Mouse (Mus musculus) kidney, postnatal 14 days (tissue): ENCODE measurements around the gene Mbd6.
"Not testable (repeated sequence)": the region's sequence is repeated elsewhere in the genome, so short reads cannot be mapped to it uniquely, and the experiment has no call there.

Source experiments
- DNase-seq: peaks from one replicate; pipeline ENCODE4 v3.0.0; 2022; ENCODE audit warnings: mixed read lengths

The Mbd6 gene

DNA sequence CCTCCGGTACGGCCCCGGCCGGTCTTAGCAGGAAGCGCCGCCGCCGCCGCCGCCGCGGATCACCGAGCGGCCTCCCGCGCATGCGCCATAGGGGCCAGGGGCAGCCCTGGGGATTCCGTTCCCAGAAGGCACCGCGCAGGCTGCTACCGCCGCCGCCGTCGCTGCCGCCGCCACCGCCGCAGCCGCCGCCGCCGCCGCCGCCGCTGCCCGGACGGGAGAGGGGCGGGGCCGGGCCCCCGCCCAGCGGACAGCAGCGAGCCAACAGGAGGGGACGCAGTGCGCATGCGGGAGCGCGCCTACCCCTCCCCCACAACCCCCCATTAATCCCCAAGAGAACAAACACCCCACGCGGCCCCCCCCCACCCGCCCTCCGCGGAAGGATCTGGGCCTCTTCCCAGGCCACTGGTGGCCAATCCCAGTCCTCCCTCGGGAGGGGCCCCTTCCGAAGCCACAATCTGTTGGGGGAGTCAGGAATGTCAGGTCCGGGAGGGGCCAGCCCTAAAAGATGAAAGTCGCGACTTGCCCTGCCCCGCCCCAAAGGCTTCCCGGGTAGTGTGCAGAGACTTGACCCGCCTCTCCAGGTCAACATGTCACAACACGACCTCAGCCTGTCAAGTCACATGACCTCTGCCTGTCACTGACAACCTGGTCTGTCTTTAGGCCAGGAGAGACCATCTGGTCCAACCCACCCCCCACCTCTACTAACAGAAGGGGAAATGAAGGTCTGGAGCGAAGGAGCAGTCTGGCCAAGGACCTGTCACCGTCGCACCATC, at the start of gene Mbd6:
Gene Mbd6, minus strand, starts transcription at position 219 of the 773 bp plus-strand sequence.
- DNase-seq: peak; percentile 94

DNA sequence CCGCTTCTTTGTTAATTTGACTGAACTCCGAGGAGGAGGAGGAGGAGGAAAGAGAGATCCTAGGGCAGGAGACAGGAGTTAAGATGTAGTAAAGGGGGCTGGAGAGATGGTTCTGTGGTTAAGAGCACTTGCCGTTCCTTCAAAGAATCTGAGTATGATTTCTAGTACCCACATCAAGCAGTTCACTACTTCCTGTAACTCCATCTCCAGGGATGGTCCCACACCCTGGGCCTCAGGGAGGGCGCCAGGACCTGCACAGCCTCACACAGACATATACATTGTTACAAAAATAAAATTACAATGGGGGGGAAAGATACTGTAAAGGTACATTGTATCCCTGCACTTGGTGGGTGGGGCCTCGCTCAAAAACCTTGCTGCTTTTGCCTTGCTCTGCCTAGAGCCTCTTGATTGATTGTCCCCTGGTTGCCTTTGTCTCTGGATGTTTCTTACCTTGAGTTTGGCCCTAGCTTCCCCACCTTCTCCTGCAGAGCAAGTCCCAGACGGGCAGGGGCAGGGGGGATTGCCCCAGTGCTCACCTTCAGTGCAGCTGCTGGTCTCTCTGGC, 48.8 kb upstream of the Mbd6 start:
- DNase-seq: no peak

DNA sequence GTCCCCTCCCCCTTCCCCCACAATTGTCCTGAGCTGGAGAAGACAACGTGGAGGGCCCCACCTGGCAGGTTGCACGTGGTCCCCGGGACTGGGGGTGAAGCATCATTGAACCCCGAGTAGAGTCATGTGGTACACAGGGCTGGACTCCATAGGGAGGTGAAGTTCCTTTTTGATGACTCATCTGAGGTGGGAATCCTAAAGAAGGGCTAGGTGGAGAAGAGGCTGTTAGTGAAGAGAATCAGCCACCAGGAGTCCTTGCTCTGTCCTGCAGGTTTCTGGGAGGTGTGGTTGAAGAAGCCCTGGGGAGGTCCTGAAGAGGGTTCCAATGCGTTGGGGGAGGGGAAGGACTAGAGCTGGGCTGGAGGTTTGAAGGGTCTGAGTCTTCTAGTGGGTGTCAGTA, 48.1 kb upstream of the Mbd6 start:
- no peak for DNase-seq

DNA sequence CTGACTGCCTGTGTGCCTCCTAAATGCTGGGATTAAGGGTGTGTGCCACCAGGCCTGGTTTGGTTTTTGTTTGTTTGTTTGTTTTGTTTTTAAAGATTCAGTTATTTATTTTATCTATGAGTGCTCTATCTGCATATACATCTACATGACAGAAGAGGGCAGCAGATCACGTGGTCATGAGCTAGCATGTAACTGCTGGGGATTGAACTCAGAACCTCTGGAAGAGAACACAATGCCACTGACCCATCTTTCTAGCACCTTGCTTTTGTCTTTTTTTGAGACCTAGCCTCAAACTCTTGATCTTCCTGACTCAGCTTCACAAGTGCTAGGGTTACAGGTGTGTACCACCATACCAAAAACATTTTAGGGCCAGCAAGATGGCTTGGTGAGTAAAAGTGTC, 46.5 kb upstream of the Mbd6 start:
- DNase-seq: no peak

DNA sequence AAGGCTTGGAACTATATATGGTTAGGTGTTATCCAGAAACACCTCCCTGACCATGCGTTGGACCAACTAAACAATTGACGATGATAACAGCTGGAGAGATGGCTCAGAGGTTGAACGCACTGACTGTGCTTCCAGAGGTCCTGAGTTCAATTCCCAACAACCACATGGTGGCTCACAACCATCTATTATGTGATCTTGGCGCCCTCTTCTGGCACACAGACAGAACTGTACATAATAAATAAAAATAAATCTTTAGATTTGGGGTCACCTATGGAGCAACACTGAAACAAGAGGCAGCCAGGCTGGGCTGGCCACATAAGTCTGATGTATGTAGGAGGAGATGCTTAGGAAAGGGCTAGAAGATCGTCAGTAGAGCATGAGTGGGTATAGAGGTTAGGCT, 44.3 kb upstream of the Mbd6 start:
- no peak for DNase-seq

DNA sequence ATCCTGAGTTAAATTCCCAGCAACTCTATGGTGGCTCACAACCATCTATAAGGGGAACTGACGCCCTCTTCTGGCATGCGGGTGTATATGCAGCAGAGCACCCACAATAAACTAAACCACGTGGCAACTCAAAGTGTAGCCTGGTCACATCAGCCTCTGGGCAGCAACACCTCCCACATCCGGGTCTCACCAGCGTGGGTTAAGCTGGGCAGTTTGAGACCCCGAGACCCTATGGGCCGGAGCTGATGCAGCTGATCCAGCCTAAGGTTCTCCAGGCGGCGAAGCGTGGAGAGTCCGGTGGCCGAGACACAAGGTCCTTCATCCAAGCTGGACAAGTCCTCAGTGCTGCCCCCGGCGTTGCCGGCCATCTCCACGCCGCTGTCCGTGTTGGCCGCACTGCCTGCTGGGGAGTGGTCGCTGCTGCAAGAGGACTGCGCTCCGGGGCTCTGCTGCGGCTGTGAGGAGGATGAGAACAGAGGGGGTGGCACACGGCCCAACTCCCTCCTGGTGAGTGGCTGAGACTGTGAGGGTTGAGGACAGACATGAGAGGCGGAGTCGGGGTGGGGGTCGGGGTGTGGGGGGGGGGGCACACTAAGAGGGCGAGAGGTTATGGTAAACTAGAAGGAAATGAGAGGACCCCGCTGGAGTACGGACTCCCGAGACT, 43.5 kb upstream of the Mbd6 start:
- no peak for DNase-seq

DNA sequence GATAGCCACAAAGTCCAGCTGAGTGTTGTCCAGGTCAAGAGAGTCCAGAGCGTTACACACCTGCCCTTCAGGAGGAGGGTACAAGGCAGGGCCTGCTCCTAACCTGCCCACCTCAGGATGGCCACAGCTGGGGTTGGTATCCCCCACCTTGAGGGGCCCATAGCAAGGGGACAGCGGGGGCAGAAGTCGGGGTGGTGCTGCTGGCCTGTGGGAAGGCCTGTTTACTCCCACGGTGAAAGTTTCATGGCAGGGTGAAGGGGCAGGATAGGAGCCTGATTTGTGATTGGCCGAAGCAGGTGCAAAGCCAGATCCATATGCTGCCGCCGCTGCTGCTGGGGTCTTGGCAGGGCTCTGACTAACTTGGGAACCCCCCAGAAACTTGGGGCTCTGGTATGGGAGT, 41.4 kb upstream of the Mbd6 start:
- no peak for DNase-seq

DNA sequence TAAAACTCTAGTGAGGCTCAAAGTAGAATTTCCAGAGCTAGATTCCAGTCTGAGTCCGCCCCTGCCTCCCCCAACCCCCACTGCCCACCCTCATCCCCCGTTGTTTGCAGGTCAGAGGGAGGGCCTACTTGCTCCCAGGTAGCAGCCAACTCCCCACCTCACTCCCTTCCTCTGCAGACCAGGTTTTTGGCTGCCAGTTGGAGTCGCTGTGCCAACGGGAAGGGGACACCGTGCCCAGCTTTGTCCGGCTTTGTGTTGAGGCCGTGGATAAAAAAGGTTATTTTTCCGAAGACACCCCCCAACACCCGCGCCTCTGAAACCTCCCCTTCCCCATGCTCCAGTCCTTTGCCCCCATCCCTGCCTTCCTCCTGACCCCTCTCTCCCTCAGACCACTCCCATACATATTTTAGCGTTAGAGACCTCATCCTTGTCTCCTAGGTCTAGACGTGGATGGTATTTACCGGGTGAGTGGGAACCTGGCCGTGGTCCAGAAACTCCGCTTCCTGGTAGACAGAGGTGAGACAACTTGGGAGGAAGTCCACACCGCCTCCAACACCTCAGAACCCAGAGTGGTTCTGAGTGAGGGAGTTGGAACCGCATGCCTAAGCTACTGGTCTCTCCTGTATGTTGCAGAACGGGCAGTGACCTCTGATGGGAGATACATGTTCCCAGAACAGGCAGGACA, 38.8 kb upstream of the Mbd6 start:
- DNase-seq: peak; percentile 29

DNA sequence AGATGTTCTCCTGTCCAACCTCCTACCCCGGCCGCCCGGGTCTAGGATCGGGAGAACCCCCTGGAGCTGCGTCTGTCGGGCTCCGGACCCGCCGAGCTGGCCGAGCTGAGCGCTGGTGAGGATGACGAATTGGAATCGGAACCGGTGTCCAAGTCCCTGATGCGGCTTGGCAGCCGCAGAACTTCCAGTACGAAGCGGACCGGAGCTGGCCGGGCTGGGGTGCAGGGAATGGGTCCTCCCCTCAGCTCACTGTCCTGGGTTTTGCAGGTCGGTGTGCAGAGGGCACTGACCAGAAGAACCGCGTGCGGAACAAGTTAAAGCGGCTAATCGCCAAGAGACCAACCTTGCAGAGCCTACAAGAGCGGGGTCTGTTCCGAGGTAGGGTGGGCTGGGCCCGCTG, 38.0 kb upstream of the Mbd6 start:
- peak; percentile 28 for DNase-seq

DNA sequence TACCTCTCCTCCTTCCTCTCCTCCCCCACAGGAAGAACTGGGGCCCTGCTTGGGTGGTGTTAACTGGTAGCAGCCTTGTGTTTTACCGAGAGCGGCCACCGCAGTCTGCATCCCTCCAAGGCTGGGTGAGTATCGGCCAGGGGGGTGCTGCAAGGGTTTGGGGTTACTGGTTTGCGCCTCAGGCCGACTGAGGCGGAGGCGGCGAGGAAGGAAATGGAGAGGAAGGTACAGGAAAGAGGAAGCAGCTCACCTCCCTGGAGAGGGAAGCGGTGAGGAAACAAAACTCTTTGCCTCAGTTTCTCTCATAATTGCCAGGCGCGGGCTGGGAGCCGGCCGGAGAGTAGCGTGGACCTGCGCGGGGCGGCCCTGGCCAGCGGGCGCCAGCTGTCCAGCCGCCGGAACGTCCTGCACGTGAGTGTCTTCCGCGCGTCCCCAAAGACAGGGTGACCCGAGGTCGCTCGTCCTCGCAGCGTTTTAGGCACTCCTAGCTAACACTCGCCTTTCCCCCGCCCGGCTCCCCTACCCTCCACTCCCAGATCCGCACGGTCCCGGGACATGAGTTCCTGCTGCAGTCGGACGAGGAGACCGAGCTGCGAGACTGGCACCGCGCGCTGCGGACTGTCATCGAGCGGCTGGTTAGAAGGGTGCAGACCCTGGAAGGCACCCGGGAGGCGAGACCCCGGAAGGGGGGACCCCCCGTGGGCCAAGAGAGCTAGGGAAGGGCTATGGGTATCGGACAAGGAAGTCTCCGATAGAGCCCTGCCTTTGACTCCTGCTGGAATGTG, 37.4 kb upstream of the Mbd6 start:
- DNase-seq: peak; percentile 41

DNA sequence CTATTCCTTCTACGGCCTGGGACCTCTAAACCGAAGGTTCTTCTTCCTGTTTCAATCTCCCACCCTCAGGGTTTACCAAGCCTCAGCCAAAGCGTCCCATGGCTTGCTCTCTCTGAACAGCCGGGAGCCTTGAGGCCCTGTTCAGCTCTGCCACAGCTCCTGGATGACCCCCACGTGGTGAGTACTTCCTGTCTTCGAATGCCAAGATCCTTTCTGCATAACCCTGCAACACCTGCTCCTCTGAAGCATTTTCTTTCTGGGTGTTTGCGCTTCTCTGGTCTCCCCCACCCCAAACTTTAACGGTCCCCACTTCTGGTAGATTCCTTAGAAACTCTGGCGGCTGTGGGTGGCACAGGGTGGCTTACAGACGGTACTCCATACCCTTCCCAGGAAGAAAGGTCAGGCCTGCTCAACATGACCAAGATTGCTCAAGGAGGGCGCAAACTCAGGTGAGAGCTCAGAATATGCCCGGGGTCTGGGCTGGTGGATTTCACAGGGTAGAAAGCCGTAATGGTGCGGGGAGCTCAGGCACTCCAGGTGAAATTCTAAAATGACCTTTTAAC, 36.7 kb upstream of the Mbd6 start:
- no peak for DNase-seq

DNA sequence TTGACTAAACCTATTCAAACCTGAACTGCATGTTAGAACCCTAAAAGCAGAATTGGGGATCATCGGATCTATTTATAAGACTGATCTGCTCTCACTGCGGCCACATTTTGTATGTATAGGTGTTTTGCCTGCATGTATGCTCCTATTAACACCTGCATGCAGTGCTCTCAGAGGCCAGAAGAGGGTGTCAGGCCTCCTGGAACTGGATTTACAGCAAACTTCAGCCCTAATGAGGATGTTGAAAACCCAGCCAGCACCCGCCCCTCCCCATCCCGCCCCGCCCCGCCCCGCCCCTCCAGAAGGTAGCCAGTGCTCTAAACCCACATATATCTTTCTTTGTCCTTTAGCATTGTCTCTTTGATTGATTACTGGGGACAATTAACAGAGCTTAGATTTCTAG, 35.7 kb upstream of the Mbd6 start:
- DNase-seq: peak; percentile 61

DNA sequence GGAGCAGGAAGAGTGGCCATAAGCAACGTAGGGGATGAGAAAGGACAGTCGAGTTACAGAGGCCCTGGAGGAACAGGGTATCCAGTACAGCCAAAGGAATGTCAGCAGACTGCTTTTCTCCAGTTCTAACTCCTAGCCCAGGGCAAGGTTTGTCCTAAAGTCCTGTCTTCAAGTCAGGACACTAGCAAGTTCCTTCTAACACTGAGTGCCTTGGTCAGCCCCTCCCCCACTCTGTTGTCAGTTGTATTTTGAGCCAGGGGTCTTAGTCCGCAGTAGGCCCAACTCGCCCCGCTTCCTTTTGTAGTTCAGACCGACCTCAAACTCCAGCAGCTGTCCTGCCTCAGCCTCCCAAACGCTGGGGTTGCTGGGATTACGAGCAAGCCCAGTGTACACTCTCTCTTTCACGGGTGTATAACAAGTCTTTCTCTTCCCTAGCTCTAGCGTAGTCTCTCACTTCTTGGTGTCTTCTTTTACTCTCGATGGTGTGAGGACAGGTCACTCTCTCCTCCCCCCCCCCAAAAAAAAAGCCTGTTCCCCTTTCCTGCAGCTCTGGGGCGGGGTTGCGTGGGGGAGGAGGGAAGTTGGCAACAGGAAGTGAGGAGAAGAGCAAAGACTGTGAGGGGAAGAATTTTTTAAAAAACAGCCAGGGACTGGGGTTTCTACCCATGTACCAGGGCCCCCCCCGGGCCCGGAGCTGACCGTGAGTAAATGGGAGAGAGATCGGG, 34.5 kb upstream of the Mbd6 start:
- DNase-seq: no peak

DNA sequence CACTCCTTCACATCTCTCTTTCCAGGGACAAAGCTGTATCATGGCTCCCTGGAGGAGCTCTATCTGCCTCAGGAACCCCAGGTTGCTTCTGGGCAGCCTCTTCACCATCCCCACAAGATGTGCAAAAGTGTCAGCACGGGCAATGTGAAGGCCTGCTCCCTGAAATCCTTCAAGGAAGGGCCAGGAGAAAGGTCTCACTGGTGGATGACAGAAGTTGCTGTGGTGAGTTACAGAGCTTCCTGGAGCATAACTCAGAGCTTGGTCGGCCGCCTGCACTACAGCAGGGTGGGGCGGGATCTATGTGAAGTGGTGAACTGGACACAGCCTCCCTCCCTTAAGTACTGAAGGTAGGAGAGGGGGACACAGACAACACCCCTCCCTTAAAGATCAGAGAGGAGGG, 33.9 kb upstream of the Mbd6 start:
- DNase-seq: no peak

DNA sequence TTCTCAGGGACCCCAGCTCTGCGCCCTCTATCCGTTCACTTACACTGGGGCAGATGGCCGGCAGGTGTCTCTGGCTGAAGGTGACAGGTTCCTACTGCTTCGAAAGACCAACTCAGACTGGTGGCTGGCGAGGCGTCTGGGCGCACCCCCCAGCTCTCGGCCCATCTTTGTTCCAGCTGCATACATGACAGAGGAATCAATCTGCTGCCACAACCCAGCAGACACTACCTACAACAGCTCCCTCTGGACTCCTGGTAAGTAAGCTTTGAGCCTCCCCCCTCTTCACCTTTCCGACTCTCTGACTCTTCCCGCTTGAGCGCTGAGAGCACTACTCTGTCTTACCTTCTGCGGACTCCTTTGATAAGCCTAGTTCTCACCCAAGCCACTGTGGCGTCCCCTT, 33.4 kb upstream of the Mbd6 start:
- no peak for DNase-seq

DNA sequence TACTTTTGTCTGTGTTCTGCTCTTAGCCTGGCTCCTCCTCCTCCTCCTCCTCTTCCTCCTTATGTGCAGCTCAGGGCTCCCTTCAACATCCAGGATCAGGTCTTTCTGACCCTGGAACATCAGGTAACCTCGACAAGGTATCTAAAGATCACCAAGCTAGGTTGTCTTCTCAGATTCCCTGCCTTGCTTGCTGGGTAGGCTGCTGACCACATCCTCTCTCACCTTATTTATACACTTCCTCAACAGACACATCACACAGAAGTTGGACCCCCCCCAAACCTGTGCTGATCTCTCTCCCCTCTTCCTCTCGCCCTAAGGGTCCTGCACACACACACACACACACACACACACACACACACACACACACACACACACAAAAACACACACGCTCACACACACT, 32.8 kb upstream of the Mbd6 start, which contains the start of gene Arhgap9:
Gene Arhgap9, plus strand, starts transcription at position 344 of the 400 bp plus-strand sequence.
- DNase-seq: no peak

DNA sequence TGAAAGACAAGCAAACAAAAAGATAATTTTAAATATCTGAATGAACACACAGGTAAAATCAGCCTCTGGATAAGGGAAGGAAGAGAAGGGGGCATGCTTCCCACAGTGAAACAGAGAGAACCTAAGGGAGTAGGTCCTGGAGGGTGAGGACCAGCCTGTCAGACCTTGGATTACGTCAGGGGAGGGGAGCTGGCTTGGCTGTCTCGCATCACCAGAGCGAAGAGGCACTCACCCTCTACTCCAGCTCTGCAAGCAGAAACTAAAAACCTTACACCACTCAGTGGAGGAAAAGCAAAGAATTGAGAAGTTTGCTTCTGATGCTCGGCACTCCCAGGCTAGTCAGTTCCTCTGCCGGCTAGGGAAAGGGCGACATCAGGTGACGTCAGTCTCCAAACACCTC, 31.2 kb upstream of the Mbd6 start:
- no peak for DNase-seq

DNA sequence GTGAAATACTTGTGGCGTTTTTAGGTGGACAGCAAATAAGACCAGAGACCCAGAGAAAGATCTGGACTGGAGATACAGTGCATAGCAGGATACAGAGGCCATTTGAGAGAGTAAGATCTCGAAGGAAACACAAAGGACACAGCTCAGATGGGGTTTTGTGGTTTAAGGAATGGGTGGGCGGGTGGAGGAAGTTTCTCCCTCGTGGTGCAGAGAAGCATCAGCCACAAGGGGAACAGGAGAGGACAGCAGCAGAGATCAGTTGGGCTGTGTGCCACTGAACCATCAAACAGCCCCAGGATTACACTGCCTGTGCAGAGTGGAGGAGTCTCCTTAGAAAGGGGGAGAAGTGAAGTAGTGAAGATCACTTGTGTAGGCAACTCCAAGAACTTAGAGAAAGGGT, 29.2 kb upstream of the Mbd6 start:
- no peak for DNase-seq

DNA sequence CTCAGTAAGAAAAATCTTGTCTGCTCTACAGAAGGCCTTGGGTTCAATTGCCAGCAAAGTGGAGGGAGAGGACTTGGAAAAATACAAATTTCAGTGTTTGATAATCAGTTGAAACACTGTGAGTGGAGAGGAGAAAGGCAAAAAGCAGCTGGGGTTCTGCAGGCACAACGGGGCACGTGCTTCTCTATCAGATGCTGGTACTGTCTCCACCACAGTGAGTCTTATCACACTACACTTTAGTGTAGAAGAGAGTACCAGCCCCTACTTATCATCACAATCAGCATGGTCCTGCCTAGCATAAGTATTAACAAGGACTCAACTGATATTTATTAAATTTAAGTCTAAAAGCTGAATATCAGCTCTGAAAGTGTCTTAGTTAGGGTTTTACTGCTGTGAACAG, 28.5 kb upstream of the Mbd6 start:
- no peak for DNase-seq

DNA sequence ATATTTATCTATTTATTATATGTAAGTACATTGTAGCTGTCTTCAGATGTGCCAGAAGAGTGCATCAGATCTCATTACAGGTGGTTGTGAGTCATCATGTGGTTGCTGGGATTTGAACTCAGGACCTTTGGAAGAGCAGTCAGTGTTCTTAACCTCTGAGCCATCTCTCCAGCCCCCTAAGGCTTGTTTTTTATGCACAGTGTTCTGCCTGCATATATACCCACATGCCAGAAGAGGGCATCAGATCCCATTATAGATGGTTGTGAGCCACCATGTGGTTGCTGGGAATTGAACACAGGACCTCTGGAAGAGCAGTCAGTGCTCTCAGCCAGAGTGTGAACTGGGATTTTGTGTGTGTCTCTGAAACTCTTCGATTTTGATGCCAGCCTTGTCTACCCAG, 26.1 kb upstream of the Mbd6 start:
- DNase-seq: not testable (repeated sequence)

DNA sequence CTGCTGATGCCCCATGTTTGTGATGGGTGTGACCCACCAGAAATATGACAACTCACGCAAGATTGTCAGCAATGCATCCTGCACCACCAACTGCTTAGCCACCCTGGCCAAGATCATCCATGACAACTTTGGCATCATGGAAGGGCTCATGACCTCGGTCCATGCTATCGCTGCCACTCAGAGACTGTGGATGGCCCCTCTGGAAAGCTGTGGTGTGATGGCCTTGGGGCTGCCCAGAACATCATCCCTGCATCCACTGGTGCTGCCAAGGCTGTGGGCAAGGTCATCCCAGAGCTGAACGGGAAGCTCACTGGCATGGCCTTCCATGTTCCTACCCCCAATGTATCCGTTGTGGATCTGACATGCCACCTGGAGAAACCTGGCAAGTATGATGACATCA, 24.7 kb upstream of the Mbd6 start:
- DNase-seq: not testable (repeated sequence)

DNA sequence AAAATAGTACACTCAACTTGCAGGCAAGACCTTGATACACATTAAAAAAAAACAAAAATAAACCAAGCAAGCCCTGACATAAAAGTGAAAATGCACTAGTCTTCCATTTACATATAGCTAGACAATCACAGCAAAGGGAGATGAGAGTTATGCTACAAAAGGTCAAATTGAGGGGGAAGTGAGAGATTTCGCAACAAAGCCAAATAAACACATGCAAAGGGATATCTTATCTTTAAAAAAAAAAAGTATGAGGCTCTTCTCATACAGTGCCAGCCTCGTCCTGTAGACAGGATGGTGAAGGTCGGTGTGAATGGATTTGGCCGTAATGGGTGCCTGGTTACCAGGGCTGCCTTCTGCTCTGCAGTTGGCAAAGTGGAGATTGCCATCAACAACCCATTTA, 24.0 kb upstream of the Mbd6 start:
- DNase-seq: no peak
